Mouse (Mus musculus): ENCODE data around the gene Rreb1. TPM values are rescaled to one million over a fixed set of nuclear protein-coding genes. Genes with fewer than 3 reads are reported as not detected.

Gene Rreb1
- polyA plus RNA-seq, 1 experiment from 2014 or later: 5.4 TPM

- Histone ChIP-seq H3K4me3 (ENCODE audit: low read depth, low read length) (peak overlapping the region; percentile 88), H3K36me3 (ENCODE audit: control insufficient read depth, insufficient read depth, low read length) (no peaks in the 10 kb centered on the region), H3K9ac (ENCODE audit: low read length) (peak overlapping the region; percentile 83), H3K4me2 (ENCODE audit: low read depth, severe bottlenecking) (peak overlapping the region; percentile 93), H3K9me3 (ENCODE audit: control insufficient read depth, low read length) (no peaks in the 10 kb centered on the region), H3K27ac (replicated peaks; ENCODE audit: low read depth, low read length) (peak overlapping the region; percentile 71; the same call in 1 of the 2 replicates), H3K27me3 (ENCODE audit: control insufficient read depth, insufficient read depth, low read length) (no peaks in the 10 kb centered on the region), H3K4me1 (ENCODE audit: control insufficient read depth, insufficient read depth, low read length) (peaks cover 12% of the 10 kb centered on the region)
- ATAC-seq (ENCODE audit: insufficient number of reproducible peaks, low FRiP score, low TSS enrichment, low read depth) (peak; percentile 52), DNase-seq (ENCODE audit: low spot score) (peak; percentile 77)
- under 1% methylated on average over 68 of the region's 69 CpGs for WGBS
These were observed 49.2 kb downstream of the Rreb1 start for GRCm38 (mm10) chr13:37827263-37827995.

- ATAC-seq (ENCODE audit: insufficient number of reproducible peaks, low FRiP score, low TSS enrichment, low read depth): no peak
- no peaks in the 10 kb centered on the region for H3K27me3 ChIP-seq (ENCODE audit: control insufficient read depth, insufficient read depth, low read length)
These were observed 49.9 kb downstream of the Rreb1 start for GRCm38 (mm10) chr13:37827996-37828579.

GRCm38 (mm10) chr13:37828928-37829327 lies 50.7 kb downstream of the Rreb1 start:
- Histone ChIP-seq H3K4me3 (ENCODE audit: low read depth, low read length) (no peak overlapping the region), H3K9me3 (ENCODE audit: control insufficient read depth, low read length) (no peaks in the 10 kb centered on the region), H3K4me2 (ENCODE audit: low read depth, severe bottlenecking) (no peak overlapping the region), H3K27me3 (ENCODE audit: control insufficient read depth, insufficient read depth, low read length) (no peaks in the 10 kb centered on the region), H3K4me1 (ENCODE audit: control insufficient read depth, insufficient read depth, low read length) (peaks cover 16% of the 10 kb centered on the region), H3K9ac (ENCODE audit: low read length) (no peak overlapping the region), H3K27ac (replicated peaks; ENCODE audit: low read depth, low read length) (no peak overlapping the region), H3K36me3 (ENCODE audit: control insufficient read depth, insufficient read depth, low read length) (no peaks in the 10 kb centered on the region)
- WGBS: 30% methylated on average over 6 of the region's 6 CpGs
- ATAC-seq (ENCODE audit: insufficient number of reproducible peaks, low FRiP score, low TSS enrichment, low read depth) (no peak), DNase-seq (ENCODE audit: low spot score) (no peak)

More at GRCm38 (mm10) chr13:37827996-37828579, 49.9 kb downstream of the Rreb1 start:
- Histone ChIP-seq H3K4me1 (ENCODE audit: control insufficient read depth, insufficient read depth, low read length) (peaks cover 12% of the 10 kb centered on the region), H3K9me3 (ENCODE audit: control insufficient read depth, low read length) (no peaks in the 10 kb centered on the region), H3K27ac (replicated peaks; ENCODE audit: low read depth, low read length) (no peak overlapping the region), H3K9ac (ENCODE audit: low read length) (no peak overlapping the region; the same call in none of the 2 replicates), H3K4me3 (ENCODE audit: low read depth, low read length) (peak overlapping the region; percentile 88), H3K4me2 (ENCODE audit: low read depth, severe bottlenecking) (peak overlapping the region; percentile 93), H3K36me3 (ENCODE audit: control insufficient read depth, insufficient read depth, low read length) (no peaks in the 10 kb centered on the region)
- 6% methylated on average over 13 of the region's 13 CpGs for WGBS
- no peak for DNase-seq (ENCODE audit: low spot score)

GRCm38 (mm10) chr13:37830256-37830655 lies 52.1 kb downstream of the Rreb1 start:
- no peak for DNase-seq (ENCODE audit: low spot score)
- 68% methylated on average over 2 of the region's 2 CpGs for WGBS
- Histone ChIP-seq H3K4me1 (ENCODE audit: control insufficient read depth, insufficient read depth, low read length) (peaks cover 15% of the 10 kb centered on the region), H3K27ac (replicated peaks; ENCODE audit: low read depth, low read length) (no peak overlapping the region), H3K4me2 (ENCODE audit: low read depth, severe bottlenecking) (no peak overlapping the region), H3K27me3 (ENCODE audit: control insufficient read depth, insufficient read depth, low read length) (no peaks in the 10 kb centered on the region), H3K4me3 (ENCODE audit: low read depth, low read length) (no peak overlapping the region), H3K9ac (ENCODE audit: low read length) (no peak overlapping the region), H3K9me3 (ENCODE audit: control insufficient read depth, low read length) (no peaks in the 10 kb centered on the region), H3K36me3 (ENCODE audit: control insufficient read depth, insufficient read depth, low read length) (no peaks in the 10 kb centered on the region)
- ATAC-seq (ENCODE audit: insufficient number of reproducible peaks, low FRiP score, low TSS enrichment, low read depth): no peak

- Histone ChIP-seq H3K9ac (ENCODE audit: low read length) (no peak overlapping the region), H3K4me3 (ENCODE audit: low read depth, low read length) (no peak overlapping the region), H3K27me3 (ENCODE audit: control insufficient read depth, insufficient read depth, low read length) (no peaks in the 10 kb centered on the region), H3K9me3 (ENCODE audit: control insufficient read depth, low read length) (no peaks in the 10 kb centered on the region), H3K4me2 (ENCODE audit: low read depth, severe bottlenecking) (no peak overlapping the region), H3K27ac (replicated peaks; ENCODE audit: low read depth, low read length) (no peak overlapping the region), H3K36me3 (ENCODE audit: control insufficient read depth, insufficient read depth, low read length) (no peaks in the 10 kb centered on the region), H3K4me1 (ENCODE audit: control insufficient read depth, insufficient read depth, low read length) (peaks cover 13% of the 10 kb centered on the region)
- 30% methylated on average over 4 of the region's 4 CpGs for WGBS
- DNase-seq (ENCODE audit: low spot score): no peak
- no peak for ATAC-seq (ENCODE audit: insufficient number of reproducible peaks, low FRiP score, low TSS enrichment, low read depth)
These were observed 52.7 kb downstream of the Rreb1 start for GRCm38 (mm10) chr13:37830874-37831311.

GRCm38 (mm10) chr13:37832481-37832880 lies 54.3 kb downstream of the Rreb1 start:
- 40% methylated on average over 5 of the region's 5 CpGs for WGBS
- no peak for DNase-seq (ENCODE audit: low spot score)
- Histone ChIP-seq H3K4me2 (ENCODE audit: low read depth, severe bottlenecking) (no peak overlapping the region), H3K4me3 (ENCODE audit: low read depth, low read length) (no peak overlapping the region), H3K27ac (replicated peaks; ENCODE audit: low read depth, low read length) (no peak overlapping the region), H3K27me3 (ENCODE audit: control insufficient read depth, insufficient read depth, low read length) (no peaks in the 10 kb centered on the region), H3K9me3 (ENCODE audit: control insufficient read depth, low read length) (no peaks in the 10 kb centered on the region), H3K36me3 (ENCODE audit: control insufficient read depth, insufficient read depth, low read length) (no peaks in the 10 kb centered on the region), H3K4me1 (ENCODE audit: control insufficient read depth, insufficient read depth, low read length) (peaks cover 13% of the 10 kb centered on the region), H3K9ac (ENCODE audit: low read length) (no peak overlapping the region)
- no peak for ATAC-seq (ENCODE audit: insufficient number of reproducible peaks, low FRiP score, low TSS enrichment, low read depth)

GRCm38 (mm10) chr13:37833500-37833899 lies 55.3 kb downstream of the Rreb1 start:
- ATAC-seq (ENCODE audit: insufficient number of reproducible peaks, low FRiP score, low TSS enrichment, low read depth) (no peak), DNase-seq (ENCODE audit: low spot score) (no peak)
- Histone ChIP-seq H3K4me3 (ENCODE audit: low read depth, low read length) (no peak overlapping the region), H3K4me1 (ENCODE audit: control insufficient read depth, insufficient read depth, low read length) (peaks cover 13% of the 10 kb centered on the region), H3K27ac (replicated peaks; ENCODE audit: low read depth, low read length) (no peak overlapping the region), H3K9ac (ENCODE audit: low read length) (no peak overlapping the region), H3K4me2 (ENCODE audit: low read depth, severe bottlenecking) (no peak overlapping the region), H3K9me3 (ENCODE audit: control insufficient read depth, low read length) (no peaks in the 10 kb centered on the region), H3K27me3 (ENCODE audit: control insufficient read depth, insufficient read depth, low read length) (no peaks in the 10 kb centered on the region), H3K36me3 (ENCODE audit: control insufficient read depth, insufficient read depth, low read length) (no peaks in the 10 kb centered on the region)
- 71% methylated on average over 8 of the region's 8 CpGs for WGBS

- Histone ChIP-seq H3K27ac (replicated peaks; ENCODE audit: low read depth, low read length) (no peak overlapping the region), H3K36me3 (ENCODE audit: control insufficient read depth, insufficient read depth, low read length) (no peaks in the 10 kb centered on the region), H3K4me1 (ENCODE audit: control insufficient read depth, insufficient read depth, low read length) (peaks cover 13% of the 10 kb centered on the region), H3K4me2 (ENCODE audit: low read depth, severe bottlenecking) (no peak overlapping the region), H3K4me3 (ENCODE audit: low read depth, low read length) (no peak overlapping the region), H3K9me3 (ENCODE audit: control insufficient read depth, low read length) (no peaks in the 10 kb centered on the region), H3K27me3 (ENCODE audit: control insufficient read depth, insufficient read depth, low read length) (no peaks in the 10 kb centered on the region), H3K9ac (ENCODE audit: low read length) (no peak overlapping the region)
- DNase-seq (ENCODE audit: low spot score) (no peak), ATAC-seq (ENCODE audit: insufficient number of reproducible peaks, low FRiP score, low TSS enrichment, low read depth) (no peak)
- WGBS: 91% methylated on average over 1 of the region's 1 CpGs
These were observed 57.1 kb downstream of the Rreb1 start for GRCm38 (mm10) chr13:37835296-37835695.

Measured in limb, embryonic 11.5 days (tissue).